Mouse (Mus musculus): ENCODE measurements around the gene Tmub1.

DNA sequence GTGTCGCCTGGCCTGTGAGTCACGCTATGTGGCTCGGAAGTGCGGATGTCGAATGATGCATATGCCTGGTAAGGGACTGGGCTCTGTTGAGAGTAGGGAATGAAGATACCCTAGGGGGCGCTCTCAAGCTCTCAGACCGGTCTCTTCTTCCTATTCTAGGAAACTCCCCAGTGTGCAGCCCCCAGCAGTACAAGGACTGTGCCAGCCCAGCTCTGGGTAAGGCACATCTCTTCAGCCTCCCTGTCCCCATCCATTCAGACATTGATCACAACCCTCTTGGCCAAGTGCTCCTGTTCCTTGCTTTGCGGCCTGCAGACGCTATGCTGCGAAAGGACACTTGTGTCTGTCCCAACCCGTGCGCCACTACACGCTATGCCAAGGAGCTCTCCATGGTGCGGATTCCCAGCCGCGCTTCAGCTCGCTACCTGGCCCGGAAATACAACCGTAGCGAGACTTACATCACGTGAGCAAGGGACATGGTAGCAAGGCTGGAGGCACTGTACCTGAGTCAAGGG lies 31.4 kb downstream of the Tmub1 start:
- TF ChIP-seq FLI1 (IDR thresholded peaks at IDR 0.05; ENCODE audit: low read length) (no peak), GATA1 (IDR thresholded peaks at IDR 0.05; ENCODE audit: borderline replicate concordance, low read length) (no peak)
